Mouse (Mus musculus): ENCODE data around the gene Gigyf2. TPM values are rescaled to one million over a fixed set of nuclear protein-coding genes. Genes with fewer than 3 reads are reported as not detected.

Gene Gigyf2
- polyA plus RNA-seq, 1 experiment from 2014 or later: 20.8 TPM

GRCm38 (mm10) chr1:87482546-87482945 is 155.7 kb downstream of the Gigyf2 start:
- no peak for ATAC-seq (ENCODE audit: low FRiP score, low TSS enrichment)

GRCm38 (mm10) chr1:87486386-87486785 is 159.6 kb downstream of the Gigyf2 start:
- Histone ChIP-seq H3K27ac (replicated peaks) (no peak overlapping the region), H3K4me2 (replicated peaks; ENCODE audit: low read depth) (no peak overlapping the region), H3K36me3 (ENCODE audit: control insufficient read depth, insufficient read depth, low read length) (no peaks in the 10 kb centered on the region), H3K4me1 (replicated peaks; ENCODE audit: control insufficient read depth, insufficient read depth) (no peaks in the 10 kb centered on the region), H3K9ac (ENCODE audit: low read length) (no peak overlapping the region), H3K9me3 (ENCODE audit: control insufficient read depth, low read length) (no peaks in the 10 kb centered on the region), H3K27me3 (ENCODE audit: control insufficient read depth, insufficient read depth, low read length) (no peaks in the 10 kb centered on the region), H3K4me3 (ENCODE audit: low read depth, low read length) (no peak overlapping the region)
- ATAC-seq (ENCODE audit: low FRiP score, low TSS enrichment) (no peak), DNase-seq (ENCODE audit: low spot score) (no peak)
- WGBS: 32% methylated on average over 6 of the region's 6 CpGs
- TF ChIP-seq CTCF (IDR thresholded peaks at IDR 0.05; ENCODE audit: low read depth): no peak
- no peak for TF ChIP-seq EP300 (optimal IDR thresholded peaks at IDR 0.05)

More at GRCm38 (mm10) chr1:87482546-87482945, 155.7 kb downstream of the Gigyf2 start:
- Histone ChIP-seq H3K27ac (replicated peaks) (no peak overlapping the region), H3K4me3 (ENCODE audit: low read depth, low read length) (no peak overlapping the region), H3K9me3 (ENCODE audit: control insufficient read depth, low read length) (no peaks in the 10 kb centered on the region), H3K27me3 (ENCODE audit: control insufficient read depth, insufficient read depth, low read length) (no peaks in the 10 kb centered on the region), H3K4me1 (replicated peaks; ENCODE audit: control insufficient read depth, insufficient read depth) (no peaks in the 10 kb centered on the region), H3K36me3 (ENCODE audit: control insufficient read depth, insufficient read depth, low read length) (no peaks in the 10 kb centered on the region), H3K4me2 (replicated peaks; ENCODE audit: low read depth) (no peak overlapping the region), H3K9ac (ENCODE audit: low read length) (no peak overlapping the region)
- WGBS: 83% methylated on average over 4 of the region's 4 CpGs
- TF ChIP-seq EP300 (optimal IDR thresholded peaks at IDR 0.05): no peak
- no peak for TF ChIP-seq CTCF (IDR thresholded peaks at IDR 0.05; ENCODE audit: low read depth)
- no peak for DNase-seq (ENCODE audit: low spot score)

- no peaks in the 10 kb centered on the region for H3K36me3 ChIP-seq (ENCODE audit: control insufficient read depth, insufficient read depth, low read length)
- H3K27ac ChIP-seq (replicated peaks): 0 out of 2 replicates have a peak overlapping the region, but pooled peaks have one; percentile 13
- H3K4me3 ChIP-seq (ENCODE audit: low read depth, low read length): no peak overlapping the region
- TF ChIP-seq CTCF (IDR thresholded peaks at IDR 0.05; ENCODE audit: low read depth): no peak
- no peak for TF ChIP-seq EP300 (optimal IDR thresholded peaks at IDR 0.05)
- WGBS: 57% methylated on average over 3 of the region's 3 CpGs
- no peak overlapping the region for H3K9ac ChIP-seq (ENCODE audit: low read length)
- no peak for ATAC-seq (ENCODE audit: low FRiP score, low TSS enrichment)
- H3K4me1 ChIP-seq (replicated peaks; ENCODE audit: control insufficient read depth, insufficient read depth): no peaks in the 10 kb centered on the region
- H3K9me3 ChIP-seq (ENCODE audit: control insufficient read depth, low read length): no peaks in the 10 kb centered on the region
- DNase-seq (ENCODE audit: low spot score): no peak
- no peaks in the 10 kb centered on the region for H3K27me3 ChIP-seq (ENCODE audit: control insufficient read depth, insufficient read depth, low read length)
- H3K4me2 ChIP-seq (replicated peaks; ENCODE audit: low read depth): no peak overlapping the region
Measured at GRCm38 (mm10) chr1:87492285-87492684, 165.5 kb downstream of the Gigyf2 start.

- H3K9me3 ChIP-seq (ENCODE audit: control insufficient read depth, low read length): no peaks in the 10 kb centered on the region
- H3K36me3 ChIP-seq (ENCODE audit: control insufficient read depth, insufficient read depth, low read length): no peaks in the 10 kb centered on the region
- no peaks in the 10 kb centered on the region for H3K4me1 ChIP-seq (replicated peaks; ENCODE audit: control insufficient read depth, insufficient read depth)
- H3K27ac ChIP-seq (replicated peaks): no peak overlapping the region
- WGBS: 72% methylated on average over 4 of the region's 4 CpGs
- DNase-seq (ENCODE audit: low spot score) (no peak), ATAC-seq (ENCODE audit: low FRiP score, low TSS enrichment) (no peak)
- no peak overlapping the region for H3K9ac ChIP-seq (ENCODE audit: low read length)
- H3K27me3 ChIP-seq (ENCODE audit: control insufficient read depth, insufficient read depth, low read length): no peaks in the 10 kb centered on the region
- TF ChIP-seq CTCF (IDR thresholded peaks at IDR 0.05; ENCODE audit: low read depth): no peak
- no peak for TF ChIP-seq EP300 (optimal IDR thresholded peaks at IDR 0.05)
- H3K4me2 ChIP-seq (replicated peaks; ENCODE audit: low read depth): no peak overlapping the region
- H3K4me3 ChIP-seq (ENCODE audit: low read depth, low read length): no peak overlapping the region
Measured at GRCm38 (mm10) chr1:87493542-87493941, 166.7 kb downstream of the Gigyf2 start.

Other genes with a start within 250 kb of the Gigyf2 start
- gene Alppl2, start 237.1 kb upstream of the Gigyf2 start, polyA plus RNA-seq (2015; fragmentation: Nextera tagmentation; extraction: Ambion mirVana): not detected in 2 replicates
- 5.7 and 11.4 TPM in 2 replicates for gene Alpi, start 225.4 kb upstream of the Gigyf2 start, polyA plus RNA-seq (2015; fragmentation: Nextera tagmentation; extraction: Ambion mirVana)
- gene Akp3, start 202.0 kb upstream of the Gigyf2 start, polyA plus RNA-seq (2015; fragmentation: Nextera tagmentation; extraction: Ambion mirVana): 0.38 TPM in 1 of 2 replicates, not detected in the other
- 2.2 and 2.3 TPM in 2 replicates for gene Ecel1, start 170.5 kb upstream of the Gigyf2 start, polyA plus RNA-seq (2015; fragmentation: Nextera tagmentation; extraction: Ambion mirVana)
- gene Prss56, start 143.7 kb upstream of the Gigyf2 start, polyA plus RNA-seq (2015; fragmentation: Nextera tagmentation; extraction: Ambion mirVana): 0.04 TPM in 1 of 2 replicates, not detected in the other
- gene Chrnd, start 136.4 kb upstream of the Gigyf2 start, polyA plus RNA-seq (2015; fragmentation: Nextera tagmentation; extraction: Ambion mirVana): 0.04 and 0.08 TPM in 2 replicates
- gene Chrng, start 122.3 kb upstream of the Gigyf2 start, polyA plus RNA-seq (2015; fragmentation: Nextera tagmentation; extraction: Ambion mirVana): 0.36 and 0.38 TPM in 2 replicates
- 128 and 135 TPM in 2 replicates for gene Eif4e2, start 113.1 kb upstream of the Gigyf2 start, polyA plus RNA-seq (2015; fragmentation: Nextera tagmentation; extraction: Ambion mirVana)
- gene Efhd1, start 62.6 kb upstream of the Gigyf2 start, polyA plus RNA-seq (2015; fragmentation: Nextera tagmentation; extraction: Ambion mirVana): 0.50 and 0.73 TPM in 2 replicates
- gene Kcnj13, start 67.7 kb downstream of the Gigyf2 start, polyA plus RNA-seq (2015; fragmentation: Nextera tagmentation; extraction: Ambion mirVana): 10.9 and 11.6 TPM in 2 replicates
- not detected in 2 replicates for gene Snorc, start 143.3 kb downstream of the Gigyf2 start, polyA plus RNA-seq (2015; fragmentation: Nextera tagmentation; extraction: Ambion mirVana)
- 2.0 and 2.2 TPM in 2 replicates for gene Neu2, start 182.9 kb downstream of the Gigyf2 start, polyA plus RNA-seq (2015; fragmentation: Nextera tagmentation; extraction: Ambion mirVana)
- gene Ngef, start 246.9 kb downstream of the Gigyf2 start, polyA plus RNA-seq (2015; fragmentation: Nextera tagmentation; extraction: Ambion mirVana): 8.7 and 10.5 TPM in 2 replicates